Mouse (Mus musculus) forebrain, embryonic 16.5 days (tissue): ENCODE results near the gene Bmpr1b. TPM values are rescaled to one million over a fixed set of nuclear protein-coding genes. Genes with fewer than 3 reads are reported as not detected.

ENCODE experiments used
- ATAC-seq: fragments of 200-750 bp; cut with Nextera tagmentation; 2 replicates; pipeline ENCODE4 v1.8.0; 2017; ENCODE audit warnings: mild to moderate bottlenecking, moderate library complexity
- H3K27ac ChIP-seq: fragments of 300-500 bp; sonication (generic); 2 replicates; pipeline ENCODE4 v1.5.1; 2014; ENCODE audit warnings: low read length, control low read depth
- H3K27me3 ChIP-seq: fragments of 300-500 bp; sonication (generic); replicated peaks from 2 replicates; pipeline ENCODE4 v1.6.1; 2014; ENCODE audit warnings: low read length; ENCODE audit not compliant: control insufficient read depth, insufficient read depth
- H3K36me3 ChIP-seq: fragments of 300-500 bp; sonication (generic); 2 replicates; pipeline ENCODE4 v1.6.1; 2014; ENCODE audit not compliant: control insufficient read depth, insufficient read depth
- H3K4me1 ChIP-seq: fragments of 300-500 bp; sonication (generic); replicated peaks from 2 replicates; pipeline ENCODE4 v1.6.1; 2014; ENCODE audit warnings: low read length; ENCODE audit not compliant: control insufficient read depth, insufficient read depth
- H3K4me2 ChIP-seq: fragments of 300-500 bp; sonication (generic); 2 replicates; pipeline ENCODE4 v1.6.1; 2014; ENCODE audit warnings: mild to moderate bottlenecking, low read length, control low read depth
- H3K4me3 ChIP-seq: fragments of 300-500 bp; sonication (generic); replicated peaks from 2 replicates; pipeline ENCODE4 v1.5.1; 2014; ENCODE audit warnings: mild to moderate bottlenecking, low read length, control low read depth
- H3K9ac ChIP-seq: fragments of 300-500 bp; sonication (generic); replicated peaks from 2 replicates; pipeline ENCODE4 v1.6.1; 2014; ENCODE audit warnings: low read depth, low read length, control low read depth
- H3K9me3 ChIP-seq: fragments of 300-500 bp; sonication (generic); 2 replicates; pipeline ENCODE4 v1.6.1; 2016; ENCODE audit warnings: low read length; ENCODE audit not compliant: control insufficient read depth
- WGBS: fragments of 180-500 bp; shearing (Covaris S2); extraction: QIAGEN DNeasy Blood & Tissue Kit; methylation state at CpG from one replicate; pipeline ENCODE4 v1.1.7; 2014; 5-methylcytosine and 5-hydroxymethylcytosine counted together
- polyA plus RNA-seq: library from polyadenylated mRNA; unstranded; fragments of >200 nt; fragmentation: Nextera tagmentation; extraction: Ambion mirVana; gene quantifications from 2 replicates; pipeline ENCODE4 v1.2.1, GENCODE M21; 2015

Gene Bmpr1b
- polyA plus RNA-seq, 1 experiment from 2014 or later: 5.0 TPM

GRCm38 (mm10) chr3:142063536-142064226, 105.5 kb downstream of the Bmpr1b start:
- H3K4me1 ChIP-seq: peaks cover 6% of the 10 kb centered on the region; the same call in 1 of the 2 replicates
- peak; percentile 91 for ATAC-seq
- H3K4me3 ChIP-seq: no peak overlapping the region
- 6% methylated on average over 12 of the region's 12 CpGs for WGBS
- no peaks in the 10 kb centered on the region for H3K27me3 ChIP-seq
- no peak overlapping the region for H3K4me2 ChIP-seq
- no peaks in the 10 kb centered on the region for H3K9me3 ChIP-seq
- H3K9ac ChIP-seq: no peak overlapping the region
- no peaks in the 10 kb centered on the region for H3K36me3 ChIP-seq
- H3K27ac ChIP-seq: no peak overlapping the region

- no peaks in the 10 kb centered on the region for H3K27me3 ChIP-seq
- no peak for ATAC-seq
- peaks cover 6% of the 10 kb centered on the region; the same call in 1 of the 2 replicates for H3K4me1 ChIP-seq
- no peaks in the 10 kb centered on the region for H3K36me3 ChIP-seq
- no peak overlapping the region for H3K27ac ChIP-seq
- WGBS: 87% methylated on average over 5 of the region's 5 CpGs
- no peak overlapping the region for H3K4me2 ChIP-seq
- H3K9ac ChIP-seq: no peak overlapping the region
- no peak overlapping the region for H3K4me3 ChIP-seq
- no peaks in the 10 kb centered on the region for H3K9me3 ChIP-seq
These were observed 108.0 kb downstream of the Bmpr1b start for GRCm38 (mm10) chr3:142061267-142061666.

GRCm38 (mm10) chr3:142059890-142060289, 109.3 kb downstream of the Bmpr1b start:
- Histone ChIP-seq H3K4me1 (peaks cover 6% of the 10 kb centered on the region; the same call in 1 of the 2 replicates), H3K4me3 (no peak overlapping the region), H3K27me3 (no peaks in the 10 kb centered on the region), H3K27ac (no peak overlapping the region), H3K9ac (no peak overlapping the region), H3K4me2 (no peak overlapping the region), H3K9me3 (no peaks in the 10 kb centered on the region), H3K36me3 (no peaks in the 10 kb centered on the region)
- no peak for ATAC-seq
- 69% methylated on average over 3 of the region's 3 CpGs for WGBS

GRCm38 (mm10) chr3:142050681-142051080, 118.5 kb downstream of the Bmpr1b start:
- WGBS: 97% methylated on average over 2 of the region's 2 CpGs
- Histone ChIP-seq H3K27me3 (no peaks in the 10 kb centered on the region), H3K9me3 (no peaks in the 10 kb centered on the region)

GRCm38 (mm10) chr3:142049610-142050009, 119.6 kb downstream of the Bmpr1b start:
- Histone ChIP-seq H3K27ac (no peak overlapping the region), H3K36me3 (no peaks in the 10 kb centered on the region), H3K4me3 (no peak overlapping the region), H3K9ac (no peak overlapping the region), H3K4me2 (no peak overlapping the region), H3K4me1 (no peaks in the 10 kb centered on the region), H3K9me3 (no peaks in the 10 kb centered on the region), H3K27me3 (no peaks in the 10 kb centered on the region)
- WGBS: 82% methylated on average over 3 of the region's 3 CpGs
- no peak for ATAC-seq

More at GRCm38 (mm10) chr3:142050681-142051080, 118.5 kb downstream of the Bmpr1b start:
- Histone ChIP-seq H3K4me3 (no peak overlapping the region), H3K9ac (no peak overlapping the region), H3K4me2 (no peak overlapping the region), H3K4me1 (no peaks in the 10 kb centered on the region), H3K36me3 (no peaks in the 10 kb centered on the region), H3K27ac (no peak overlapping the region)
- no peak for ATAC-seq

GRCm38 (mm10) chr3:142049093-142049492, 120.1 kb downstream of the Bmpr1b start:
- H3K27ac ChIP-seq: no peak overlapping the region
- H3K36me3 ChIP-seq: no peaks in the 10 kb centered on the region
- ATAC-seq: no peak
- H3K27me3 ChIP-seq: no peaks in the 10 kb centered on the region
- no peak overlapping the region for H3K4me2 ChIP-seq
- WGBS: 93% methylated on average over 5 of the region's 5 CpGs
- no peaks in the 10 kb centered on the region for H3K4me1 ChIP-seq
- H3K9me3 ChIP-seq: no peaks in the 10 kb centered on the region
- no peak overlapping the region for H3K9ac ChIP-seq
- H3K4me3 ChIP-seq: no peak overlapping the region

- no peak overlapping the region for H3K4me3 ChIP-seq
- no peak overlapping the region for H3K4me2 ChIP-seq
- no peak overlapping the region for H3K9ac ChIP-seq
- no peak overlapping the region for H3K27ac ChIP-seq
- H3K4me1 ChIP-seq: no peaks in the 10 kb centered on the region
- no peaks in the 10 kb centered on the region for H3K27me3 ChIP-seq
- ATAC-seq: no peak
- no peaks in the 10 kb centered on the region for H3K9me3 ChIP-seq
- WGBS: 66% methylated on average over 6 of the region's 6 CpGs
- H3K36me3 ChIP-seq: no peaks in the 10 kb centered on the region
These were observed 120.7 kb downstream of the Bmpr1b start for GRCm38 (mm10) chr3:142048493-142048892.

GRCm38 (mm10) chr3:142043463-142043862, 125.8 kb downstream of the Bmpr1b start:
- 45% methylated on average over 2 of the region's 2 CpGs for WGBS
- Histone ChIP-seq H3K36me3 (no peaks in the 10 kb centered on the region), H3K27me3 (no peaks in the 10 kb centered on the region), H3K4me3 (no peak overlapping the region), H3K9me3 (no peaks in the 10 kb centered on the region), H3K27ac (no peak overlapping the region), H3K4me1 (no peaks in the 10 kb centered on the region), H3K4me2 (no peak overlapping the region), H3K9ac (no peak overlapping the region)
- ATAC-seq: no peak

GRCm38 (mm10) chr3:142043006-142043405, 126.2 kb downstream of the Bmpr1b start:
- no peaks in the 10 kb centered on the region for H3K36me3 ChIP-seq
- no peak for ATAC-seq
- no peaks in the 10 kb centered on the region for H3K9me3 ChIP-seq
- H3K4me2 ChIP-seq: no peak overlapping the region
- no peak overlapping the region for H3K27ac ChIP-seq
- H3K4me1 ChIP-seq: no peaks in the 10 kb centered on the region
- no peak overlapping the region for H3K4me3 ChIP-seq
- WGBS: 78% methylated on average over 5 of the region's 5 CpGs
- H3K9ac ChIP-seq: no peak overlapping the region
- H3K27me3 ChIP-seq: no peaks in the 10 kb centered on the region

GRCm38 (mm10) chr3:142040345-142040744, 128.9 kb downstream of the Bmpr1b start:
- no peaks in the 10 kb centered on the region for H3K9me3 ChIP-seq
- H3K36me3 ChIP-seq: no peaks in the 10 kb centered on the region
- WGBS: 82% methylated on average over 5 of the region's 5 CpGs

More at GRCm38 (mm10) chr3:142040345-142040744, 128.9 kb downstream of the Bmpr1b start:
- Histone ChIP-seq H3K27ac (no peak overlapping the region), H3K9ac (no peak overlapping the region), H3K4me1 (no peaks in the 10 kb centered on the region), H3K4me3 (no peak overlapping the region), H3K4me2 (no peak overlapping the region), H3K27me3 (no peaks in the 10 kb centered on the region)
- no peak for ATAC-seq
